Mouse (Mus musculus): Measurements from ENCODE around the gene Lamp1. TPM values are rescaled to one million over a fixed set of nuclear protein-coding genes. Genes with fewer than 3 reads are reported as not detected.

Gene Lamp1
- polyA plus RNA-seq, 1 experiment, result 634 TPM

DNA sequence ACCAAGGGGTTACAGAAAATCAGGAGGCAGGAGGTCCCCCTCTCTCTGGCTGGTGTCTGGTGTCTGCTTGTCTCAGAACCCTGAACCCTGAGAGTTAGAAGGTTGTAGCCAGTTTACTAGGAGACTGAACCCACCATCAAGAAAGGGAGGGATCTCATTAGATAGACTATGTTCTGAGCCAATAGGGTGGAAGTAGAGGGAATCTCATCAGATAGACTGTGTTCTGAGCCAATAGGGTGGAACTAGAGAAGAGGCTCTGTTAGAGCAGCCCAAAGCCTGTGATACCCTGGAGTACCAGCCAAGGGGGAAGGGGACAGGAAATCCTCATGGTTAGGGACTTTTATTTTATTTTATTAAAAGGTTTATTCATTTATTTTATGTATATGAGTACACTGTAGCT lies 59.0 kb downstream of the Lamp1 start:
- TF ChIP-seq CTCF (IDR thresholded peaks at IDR 0.05; ENCODE audit: control insufficient read depth, insufficient read depth, insufficient replicate concordance, low read depth, low read length) (no peak), POLR2A (IDR thresholded peaks at IDR 0.05; ENCODE audit: control insufficient read depth, low read depth, low read length) (no peak)
- H3K36me3 ChIP-seq (ENCODE audit: control insufficient read depth, insufficient read depth, low read length), result no peaks in the 10 kb centered on the region
- H3K4me3 ChIP-seq (ENCODE audit: control insufficient read depth, low read depth, low read length), result no peak overlapping the region
- H3K27ac ChIP-seq (ENCODE audit: control insufficient read depth, insufficient read depth, low read depth, low read length), result no peak overlapping the region
- H3K4me1 ChIP-seq (ENCODE audit: control insufficient read depth, insufficient read depth, low read length), result peaks cover 7% of the 10 kb centered on the region
- no peaks in the 10 kb centered on the region for H3K27me3 ChIP-seq (ENCODE audit: control insufficient read depth, insufficient read depth, low read length)

DNA sequence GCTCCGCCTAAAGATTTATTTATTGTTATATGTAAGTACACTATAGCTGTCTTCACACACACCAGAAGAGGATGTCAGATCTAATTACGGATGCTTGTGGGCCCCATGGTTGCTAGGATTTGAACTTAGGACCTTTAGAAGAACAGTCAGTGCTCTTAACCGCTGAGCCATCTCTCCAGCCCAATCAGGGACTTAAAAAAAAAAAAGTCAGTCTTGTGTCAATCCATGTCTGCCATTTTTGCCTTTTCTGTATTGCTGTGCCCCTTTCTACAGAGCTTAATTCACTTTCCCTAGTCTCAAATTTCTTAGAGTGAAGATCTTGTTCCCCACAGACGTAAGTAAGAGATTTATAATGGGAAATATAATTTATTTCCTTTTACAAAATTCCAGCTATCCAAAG lies 59.5 kb downstream of the Lamp1 start:
- Histone ChIP-seq H3K27ac (ENCODE audit: control insufficient read depth, insufficient read depth, low read depth, low read length) (no peak overlapping the region), H3K36me3 (ENCODE audit: control insufficient read depth, insufficient read depth, low read length) (no peaks in the 10 kb centered on the region), H3K27me3 (ENCODE audit: control insufficient read depth, insufficient read depth, low read length) (no peaks in the 10 kb centered on the region), H3K4me3 (ENCODE audit: control insufficient read depth, low read depth, low read length) (no peak overlapping the region), H3K4me1 (ENCODE audit: control insufficient read depth, insufficient read depth, low read length) (peaks cover 3% of the 10 kb centered on the region)
- TF ChIP-seq CTCF (IDR thresholded peaks at IDR 0.05; ENCODE audit: control insufficient read depth, insufficient read depth, insufficient replicate concordance, low read depth, low read length) (no peak), POLR2A (IDR thresholded peaks at IDR 0.05; ENCODE audit: control insufficient read depth, low read depth, low read length) (no peak)

DNA sequence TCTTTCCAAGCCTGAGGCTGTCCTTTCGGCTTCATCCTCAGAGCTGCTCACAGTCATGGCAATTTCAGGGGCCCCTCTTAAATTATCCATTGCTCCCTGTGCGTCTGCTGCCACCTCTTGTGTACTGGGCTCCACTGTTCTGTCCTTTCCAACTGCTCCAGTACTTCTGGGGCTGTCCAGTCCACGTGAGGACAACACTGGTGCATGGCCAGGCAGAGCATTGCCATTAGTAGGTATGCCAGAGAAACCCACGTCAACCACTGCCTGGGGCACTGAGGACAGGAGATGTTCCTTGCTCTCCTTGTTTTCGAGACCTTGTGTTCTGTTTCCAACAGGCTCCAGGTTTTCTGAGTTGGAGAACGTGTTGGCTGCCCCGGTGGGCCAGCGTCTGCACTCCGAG lies 65.5 kb downstream of the Lamp1 start:
- no peak overlapping the region for H3K4me3 ChIP-seq (ENCODE audit: control insufficient read depth, low read depth, low read length)
- H3K27ac ChIP-seq (ENCODE audit: control insufficient read depth, insufficient read depth, low read depth, low read length), result no peak overlapping the region
- H3K36me3 ChIP-seq (ENCODE audit: control insufficient read depth, insufficient read depth, low read length), result no peaks in the 10 kb centered on the region
- H3K27me3 ChIP-seq (ENCODE audit: control insufficient read depth, insufficient read depth, low read length), result no peaks in the 10 kb centered on the region
- H3K4me1 ChIP-seq (ENCODE audit: control insufficient read depth, insufficient read depth, low read length), result no peaks in the 10 kb centered on the region
- TF ChIP-seq CTCF (IDR thresholded peaks at IDR 0.05; ENCODE audit: control insufficient read depth, insufficient read depth, insufficient replicate concordance, low read depth, low read length) (no peak), POLR2A (IDR thresholded peaks at IDR 0.05; ENCODE audit: control insufficient read depth, low read depth, low read length) (no peak)

Other genes starting within 250 kb of the Lamp1 start
- gene F7, start 133.1 kb upstream of the Lamp1 start, polyA plus RNA-seq (2012; rRNA removed), result 1.9 and 2.0 TPM in 2 replicates
- 0.86 and 1.0 TPM in 2 replicates for gene F10, start 121.9 kb upstream of the Lamp1 start, polyA plus RNA-seq (2012; rRNA removed)
- 0.07 and 0.18 TPM in 2 replicates for gene Proz, start 98.2 kb upstream of the Lamp1 start, polyA plus RNA-seq (2012; rRNA removed)
- 54.1 and 61.8 TPM in 2 replicates for gene Pcid2, start 53.7 kb upstream of the Lamp1 start, polyA plus RNA-seq (2012; rRNA removed)
- 65.5 and 68.3 TPM in 2 replicates for gene Cul4a, start 53.5 kb upstream of the Lamp1 start, polyA plus RNA-seq (2012; rRNA removed)
- gene Grtp1, start 41.5 kb downstream of the Lamp1 start, polyA plus RNA-seq (2012; rRNA removed), result 1.6 and 97.7 TPM in 2 replicates
- gene Adprhl1, start 95.0 kb downstream of the Lamp1 start, polyA plus RNA-seq (2012; rRNA removed), result 0.06 TPM in 1 of 2 replicates, not detected in the other
- gene Dcun1d2, start 129.0 kb downstream of the Lamp1 start, polyA plus RNA-seq (2012; rRNA removed), result 5.4 and 5.6 TPM in 2 replicates
- gene Tmco3, start 129.0 kb downstream of the Lamp1 start, polyA plus RNA-seq (2012; rRNA removed), result 11.5 and 14.2 TPM in 2 replicates
- 42.0 and 44.9 TPM in 2 replicates for gene Tfdp1, start 179.6 kb downstream of the Lamp1 start, polyA plus RNA-seq (2012; rRNA removed)
- 0.10 TPM in 1 of 2 replicates, not detected in the other for gene Atp4b, start 237.7 kb downstream of the Lamp1 start, polyA plus RNA-seq (2012; rRNA removed)
- gene Grk1, start 245.9 kb downstream of the Lamp1 start, polyA plus RNA-seq (2012; rRNA removed), result 0.01 and 0.04 TPM in 2 replicates